Mouse (Mus musculus): Measurements from ENCODE around the gene Nyap1.

DNA sequence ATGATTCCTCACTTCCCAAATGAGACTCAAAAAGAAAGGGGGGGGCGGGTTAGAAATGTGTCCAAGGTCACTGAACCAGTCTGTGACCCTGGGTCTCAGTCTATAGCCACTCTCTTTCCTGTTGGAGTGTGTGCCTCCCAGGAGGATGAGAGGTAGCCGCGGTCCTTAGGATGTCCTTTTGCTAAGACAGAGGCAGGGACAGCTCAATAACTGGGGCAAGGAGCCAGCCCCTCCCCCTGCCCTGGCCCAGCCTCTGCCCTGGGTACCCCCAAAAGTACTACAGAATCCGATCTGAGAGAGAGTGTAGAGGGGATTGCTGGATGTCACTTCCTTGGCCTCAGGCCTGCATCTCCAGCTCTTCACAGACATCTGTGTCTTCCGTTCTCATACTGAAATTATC is 14.0 kb upstream of the Nyap1 start:
- no peak for TF ChIP-seq CTCF (IDR thresholded peaks at IDR 0.05; ENCODE audit: insufficient read depth, low read depth, low read length)
- no peak for TF ChIP-seq POLR2A (IDR thresholded peaks at IDR 0.05; ENCODE audit: insufficient read depth, low read depth, low read length)

All from olfactory bulb, adult 2 months (tissue).